Mouse (Mus musculus): Measurements from ENCODE around the gene Baz1b.

Gene Baz1b

GRCm38 (mm10) chr5:135236571-135236970 lies 49.5 kb downstream of the Baz1b start:
- DNase-seq (ENCODE audit: low read depth, low spot score) = peak; percentile 68

GRCm38 (mm10) chr5:135238832-135239231 lies 51.8 kb downstream of the Baz1b start:
- DNase-seq (ENCODE audit: low read depth, low spot score) = no peak

GRCm38 (mm10) chr5:135241474-135241873 lies 54.4 kb downstream of the Baz1b start:
- DNase-seq (ENCODE audit: low read depth, low spot score) = no peak

GRCm38 (mm10) chr5:135242136-135242535 lies 55.1 kb downstream of the Baz1b start:
- DNase-seq (ENCODE audit: low read depth, low spot score) = no peak

GRCm38 (mm10) chr5:135242608-135243007 lies 55.5 kb downstream of the Baz1b start:
- DNase-seq (ENCODE audit: low read depth, low spot score) = no peak

GRCm38 (mm10) chr5:135243166-135243565 lies 56.1 kb downstream of the Baz1b start:
- DNase-seq (ENCODE audit: low read depth, low spot score) = no peak

GRCm38 (mm10) chr5:135246531-135246930 lies 59.5 kb downstream of the Baz1b start:
- no peak for DNase-seq (ENCODE audit: low read depth, low spot score)

- no peak for DNase-seq (ENCODE audit: low read depth, low spot score)
Observed at GRCm38 (mm10) chr5:135247337-135247736, 60.3 kb downstream of the Baz1b start.

GRCm38 (mm10) chr5:135248956-135249676 lies 62.1 kb downstream of the Baz1b start:
- DNase-seq (ENCODE audit: low read depth, low spot score) = no peak

- no peak for DNase-seq (ENCODE audit: low read depth, low spot score)
Observed at GRCm38 (mm10) chr5:135250186-135251078, 63.4 kb downstream of the Baz1b start.

GRCm38 (mm10) chr5:135251079-135251454 lies 64.0 kb downstream of the Baz1b start, which contains the start of gene Fzd9:
Fzd9 (minus strand) TSS chr5:135251230.
- DNase-seq (ENCODE audit: low read depth, low spot score) = peak; percentile 85

- DNase-seq (ENCODE audit: low read depth, low spot score) = no peak
Observed at GRCm38 (mm10) chr5:135253741-135254401, 66.8 kb downstream of the Baz1b start.

GRCm38 (mm10) chr5:135256166-135256565 lies 69.1 kb downstream of the Baz1b start:
- no peak for DNase-seq (ENCODE audit: low read depth, low spot score)

- DNase-seq (ENCODE audit: low read depth, low spot score) = no peak
Observed at GRCm38 (mm10) chr5:135257559-135257958, 70.5 kb downstream of the Baz1b start.

GRCm38 (mm10) chr5:135258280-135259150 lies 71.5 kb downstream of the Baz1b start:
- DNase-seq (ENCODE audit: low read depth, low spot score) = no peak

- peak; percentile 55 for DNase-seq (ENCODE audit: low read depth, low spot score)
Observed at GRCm38 (mm10) chr5:135263866-135264503, 76.9 kb downstream of the Baz1b start.

- DNase-seq (ENCODE audit: low read depth, low spot score) = peak; percentile 43
Observed at GRCm38 (mm10) chr5:135264548-135264947, 77.5 kb downstream of the Baz1b start.

GRCm38 (mm10) chr5:135269451-135269850 lies 82.4 kb downstream of the Baz1b start:
- DNase-seq (ENCODE audit: low read depth, low spot score) = no peak

GRCm38 (mm10) chr5:135270361-135270760 lies 83.3 kb downstream of the Baz1b start:
- DNase-seq (ENCODE audit: low read depth, low spot score) = no peak

- DNase-seq (ENCODE audit: low read depth, low spot score) = no peak
Observed at GRCm38 (mm10) chr5:135271563-135272165, 84.6 kb downstream of the Baz1b start.

Measured in forelimb bud, embryonic 11.5 days (tissue).